Mouse (Mus musculus) E14TG2a.4 (cell line): Measurements from ENCODE around the gene Ndufa5.

Experiments used
- H3K27me3 ChIP-seq: 2 replicates; pipeline ENCODE4 v1.6.1; 2014; ENCODE audit warnings: low read length, control low read depth; ENCODE audit not compliant: insufficient read depth
- H3K36me3 ChIP-seq: 2 replicates; pipeline ENCODE4 v1.6.1; 2014; ENCODE audit warnings: low read length, control low read depth; ENCODE audit not compliant: insufficient read depth
- H3K4me1 ChIP-seq: replicated peaks from 2 replicates; pipeline ENCODE4 v1.6.1; 2014; ENCODE audit warnings: low read depth, low read length, control low read depth
- H3K4me3 ChIP-seq: replicated peaks from 2 replicates; pipeline ENCODE4 v1.5.1; 2014; ENCODE audit warnings: mild to moderate bottlenecking, low read length
- H3K9me3 ChIP-seq: 2 replicates; pipeline ENCODE4 v1.6.1; 2014; ENCODE audit warnings: low read length, control low read depth
- CTCF ChIP-seq: conservative IDR thresholded peaks from 2 replicates; pipeline ENCODE4 v1.5.1; 2014; ENCODE audit warnings: low read length
- NANOG ChIP-seq: IDR thresholded peaks from 2 replicates; pipeline ENCODE4 v1.6.1; 2014; ENCODE audit warnings: borderline replicate concordance, low read length, mixed read lengths
- POU5F1 ChIP-seq: IDR thresholded peaks from 2 replicates; pipeline ENCODE4 v1.6.1; 2014; ENCODE audit warnings: low read length, borderline replicate concordance

The Ndufa5 gene

GRCm38 (mm10) chr6:24555488-24555887, 27.7 kb upstream of the Ndufa5 start:
- no peaks in the 10 kb centered on the region for H3K36me3 ChIP-seq
- TF ChIP-seq CTCF = no peak
- no peak for TF ChIP-seq POU5F1
- no peak for TF ChIP-seq NANOG
- no peaks in the 10 kb centered on the region for H3K4me1 ChIP-seq
- no peak overlapping the region for H3K4me3 ChIP-seq
- H3K9me3 ChIP-seq = no peaks in the 10 kb centered on the region
- no peaks in the 10 kb centered on the region for H3K27me3 ChIP-seq

GRCm38 (mm10) chr6:24554427-24555086, 26.7 kb upstream of the Ndufa5 start:
- H3K36me3 ChIP-seq = no peaks in the 10 kb centered on the region
- no peaks in the 10 kb centered on the region for H3K4me1 ChIP-seq
- H3K9me3 ChIP-seq = no peaks in the 10 kb centered on the region
- no peak overlapping the region for H3K4me3 ChIP-seq
- no peaks in the 10 kb centered on the region for H3K27me3 ChIP-seq
- TF ChIP-seq NANOG (no peak), POU5F1 (no peak), CTCF (no peak)

- Histone ChIP-seq H3K4me1 (no peaks in the 10 kb centered on the region), H3K4me3 (no peak overlapping the region), H3K27me3 (no peaks in the 10 kb centered on the region), H3K9me3 (no peaks in the 10 kb centered on the region), H3K36me3 (no peaks in the 10 kb centered on the region)
- no peak for TF ChIP-seq CTCF
- no peak for TF ChIP-seq POU5F1
- TF ChIP-seq NANOG = no peak
Observed at GRCm38 (mm10) chr6:24552046-24552445, 24.2 kb upstream of the Ndufa5 start.

- Histone ChIP-seq H3K27me3 (no peaks in the 10 kb centered on the region), H3K36me3 (no peaks in the 10 kb centered on the region), H3K4me3 (no peak overlapping the region), H3K9me3 (no peaks in the 10 kb centered on the region), H3K4me1 (no peaks in the 10 kb centered on the region)
- no peak for TF ChIP-seq POU5F1
- no peak for TF ChIP-seq CTCF
- no peak for TF ChIP-seq NANOG
Observed at GRCm38 (mm10) chr6:24549801-24550200, 22.0 kb upstream of the Ndufa5 start.

- Histone ChIP-seq H3K27me3 (no peaks in the 10 kb centered on the region), H3K4me3 (no peak overlapping the region), H3K4me1 (no peaks in the 10 kb centered on the region), H3K36me3 (no peaks in the 10 kb centered on the region), H3K9me3 (no peaks in the 10 kb centered on the region)
- TF ChIP-seq CTCF = no peak
- TF ChIP-seq NANOG = no peak
- TF ChIP-seq POU5F1 = no peak
Observed at GRCm38 (mm10) chr6:24546716-24547420, 19.1 kb upstream of the Ndufa5 start.

GRCm38 (mm10) chr6:24543119-24543591, 15.3 kb upstream of the Ndufa5 start:
- H3K9me3 ChIP-seq = no peaks in the 10 kb centered on the region
- no peak overlapping the region for H3K4me3 ChIP-seq

GRCm38 (mm10) chr6:24542393-24542792, 14.6 kb upstream of the Ndufa5 start:
- no peaks in the 10 kb centered on the region for H3K27me3 ChIP-seq
- no peak overlapping the region for H3K4me3 ChIP-seq
- TF ChIP-seq POU5F1 = no peak
- no peak for TF ChIP-seq CTCF
- TF ChIP-seq NANOG = no peak
- no peaks in the 10 kb centered on the region for H3K4me1 ChIP-seq
- no peaks in the 10 kb centered on the region for H3K9me3 ChIP-seq
- H3K36me3 ChIP-seq = no peaks in the 10 kb centered on the region

More at GRCm38 (mm10) chr6:24543119-24543591, 15.3 kb upstream of the Ndufa5 start:
- TF ChIP-seq POU5F1 = no peak
- TF ChIP-seq NANOG = no peak
- no peak for TF ChIP-seq CTCF
- no peaks in the 10 kb centered on the region for H3K4me1 ChIP-seq
- H3K27me3 ChIP-seq = no peaks in the 10 kb centered on the region
- no peaks in the 10 kb centered on the region for H3K36me3 ChIP-seq

GRCm38 (mm10) chr6:24540106-24540505, 12.3 kb upstream of the Ndufa5 start:
- Histone ChIP-seq H3K9me3 (no peaks in the 10 kb centered on the region), H3K36me3 (no peaks in the 10 kb centered on the region), H3K4me1 (no peaks in the 10 kb centered on the region), H3K4me3 (no peak overlapping the region), H3K27me3 (no peaks in the 10 kb centered on the region)
- TF ChIP-seq POU5F1 (no peak), CTCF (no peak), NANOG (no peak)

- TF ChIP-seq NANOG (no peak), POU5F1 (no peak), CTCF (no peak)
- H3K4me3 ChIP-seq = no peak overlapping the region
- H3K9me3 ChIP-seq = no peaks in the 10 kb centered on the region
- H3K36me3 ChIP-seq = no peaks in the 10 kb centered on the region
- no peaks in the 10 kb centered on the region for H3K4me1 ChIP-seq
- no peaks in the 10 kb centered on the region for H3K27me3 ChIP-seq
Observed at GRCm38 (mm10) chr6:24538435-24538834, 10.6 kb upstream of the Ndufa5 start.
